Mouse (Mus musculus) heart, embryonic 11.5 days (tissue): ENCODE measurements at regions not wholly inside any gene's neighbourhood (a gene's known extent, or its start where the extent isn't known, plus 50 kb on each side); places are given as distances from the start of the nearest gene placed in this dataset.

ENCODE experiments used
- ATAC-seq: fragments of 200-750 bp; cut with Nextera tagmentation; replicated peaks from 2 replicates; pipeline ENCODE4 v1.8.0; 2017; ENCODE audit warnings: moderate library complexity; ENCODE audit not compliant: insufficient number of reproducible peaks, low FRiP score, low TSS enrichment
- H3K27ac ChIP-seq: fragments of 300-500 bp; sonication (generic); 2 replicates; pipeline ENCODE4 v1.5.1; 2014; ENCODE audit warnings: mild to moderate bottlenecking, low read depth, low read length
- H3K27me3 ChIP-seq: fragments of 300-500 bp; sonication (generic); 2 replicates; pipeline ENCODE4 v1.6.1; 2014; ENCODE audit warnings: mild to moderate bottlenecking, low read length, mixed read lengths; ENCODE audit not compliant: control insufficient read depth, insufficient read depth
- H3K36me3 ChIP-seq: fragments of 300-500 bp; sonication (generic); 2 replicates; pipeline ENCODE4 v1.6.1; 2014; ENCODE audit warnings: mild to moderate bottlenecking, low read length, moderate library complexity, mixed read lengths; ENCODE audit not compliant: control insufficient read depth, insufficient read depth
- H3K4me1 ChIP-seq: fragments of 300-500 bp; sonication (generic); 2 replicates; pipeline ENCODE4 v1.6.1; 2014; ENCODE audit warnings: low read length; ENCODE audit not compliant: control insufficient read depth, insufficient read depth
- H3K4me2 ChIP-seq: fragments of 300-500 bp; sonication (generic); 2 replicates; pipeline ENCODE4 v1.6.1; 2014; ENCODE audit warnings: mild to moderate bottlenecking, moderate library complexity
- H3K4me3 ChIP-seq: fragments of 300-500 bp; sonication (generic); 2 replicates; pipeline ENCODE4 v1.5.1; 2014; ENCODE audit warnings: low read depth, low read length
- H3K9ac ChIP-seq: fragments of 300-500 bp; sonication (generic); 2 replicates; pipeline ENCODE4 v1.6.1; 2014; ENCODE audit warnings: mild to moderate bottlenecking, low read depth, low read length, moderate library complexity
- H3K9me3 ChIP-seq: fragments of 300-500 bp; sonication (generic); replicated peaks from 2 replicates; pipeline ENCODE4 v1.6.1; 2016; ENCODE audit warnings: low read length; ENCODE audit not compliant: control insufficient read depth
- WGBS: fragments of 180-500 bp; shearing (Covaris S2); extraction: QIAGEN DNeasy Blood & Tissue Kit; methylation state at CpG from one replicate; pipeline ENCODE4 v1.1.7; 2014; ENCODE audit not compliant: insufficient replicate concordance; 5-methylcytosine and 5-hydroxymethylcytosine counted together

DNA sequence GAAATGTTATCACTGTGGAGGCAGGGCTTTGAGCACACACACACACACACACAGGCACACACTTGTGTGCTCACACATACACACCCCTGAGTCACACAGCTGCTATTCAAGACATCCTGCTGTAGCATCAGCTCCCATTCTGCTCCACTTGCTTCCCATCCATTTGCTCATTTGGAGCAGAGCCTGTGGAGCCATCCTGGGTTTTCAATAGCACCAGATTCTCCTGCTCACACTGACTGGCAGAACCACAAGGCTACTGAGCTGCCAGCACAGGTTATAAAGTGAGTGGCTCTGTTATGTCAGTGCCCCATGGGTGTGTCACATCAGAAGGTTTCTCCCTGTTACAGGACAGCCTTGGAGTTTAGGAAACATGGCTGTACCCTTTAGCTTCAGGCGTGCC, 273.7 kb downstream of the Fzd1 start:
- Histone ChIP-seq H3K9me3 (no peaks in the 10 kb centered on the region), H3K4me2 (no peak overlapping the region), H3K36me3 (no peaks in the 10 kb centered on the region), H3K9ac (no peak overlapping the region), H3K27ac (no peak overlapping the region), H3K4me1 (no peaks in the 10 kb centered on the region), H3K4me3 (no peak overlapping the region), H3K27me3 (no peaks in the 10 kb centered on the region)
- WGBS, result 81% methylated on average over 1 of the region's 1 CpGs
- ATAC-seq, result no peak

- 83% methylated on average over 2 of the region's 2 CpGs for WGBS
- Histone ChIP-seq H3K36me3 (no peaks in the 10 kb centered on the region), H3K4me3 (no peak overlapping the region), H3K27ac (no peak overlapping the region), H3K9me3 (no peaks in the 10 kb centered on the region), H3K4me2 (no peak overlapping the region), H3K9ac (no peak overlapping the region), H3K4me1 (no peaks in the 10 kb centered on the region), H3K27me3 (no peaks in the 10 kb centered on the region)
- no peak for ATAC-seq
Observed at GRCm38 (mm10) chr5:4474255-4474654, 282.1 kb downstream of the Mterf1b start.
